Mouse (Mus musculus): Measurements from ENCODE around the gene 1700029I15Rik. TPM values are rescaled to one million over a fixed set of nuclear protein-coding genes. Genes with fewer than 3 reads are reported as not detected.

1700029I15Rik gene
- polyA plus RNA-seq, 1 experiment: 0.91 TPM

GRCm38 (mm10) chr2:92425366-92425765 lies 43.0 kb downstream of the 1700029I15Rik start:
- H3ac ChIP-seq (ENCODE audit: control insufficient read depth, insufficient read length): no peak overlapping the region
- H3K4me3 ChIP-seq: no peak overlapping the region
- no peak overlapping the region for H3K4me2 ChIP-seq (ENCODE audit: low read depth)
- no peaks in the 10 kb centered on the region for H3K27me3 ChIP-seq (ENCODE audit: control insufficient read depth, insufficient read depth, insufficient read length)
- H3K36me3 ChIP-seq (ENCODE audit: control insufficient read depth, insufficient read depth): peaks cover 20% of the 10 kb centered on the region
- peaks cover 6% of the 10 kb centered on the region for H3K79me2 ChIP-seq (ENCODE audit: control insufficient read depth, insufficient read depth)
- TF ChIP-seq MAX (IDR thresholded peaks at IDR 0.05; ENCODE audit: low read depth): no peak
- no peak for TF ChIP-seq POLR2A (IDR thresholded peaks at IDR 0.05; ENCODE audit: insufficient read length, low read depth)
- no peak for TF ChIP-seq MYOG (IDR thresholded peaks at IDR 0.05; ENCODE audit: control insufficient read depth in 1 of 3, insufficient read depth in 1 of 3, insufficient read length in 2 of 3, low read depth in 2 of 3)
- no peak for TF ChIP-seq MYOD1 (IDR thresholded peaks at IDR 0.05; ENCODE audit: control insufficient read depth in 1 of 3, insufficient read length in 2 of 3, low read depth in 2 of 3)
- no peak for TF ChIP-seq TCF12 (IDR thresholded peaks at IDR 0.05; ENCODE audit: insufficient read depth, poor library complexity, severe bottlenecking)
- no peak for TF ChIP-seq REST (IDR thresholded peaks at IDR 0.05; ENCODE audit: insufficient read depth, insufficient read length)
- TF ChIP-seq POLR2AphosphoS2 (IDR thresholded peaks at IDR 0.05; ENCODE audit: insufficient read length, low read depth): no peak
- no peak for TF ChIP-seq CEBPB (IDR thresholded peaks at IDR 0.05; ENCODE audit: insufficient read depth, poor library complexity, severe bottlenecking)
- TF ChIP-seq SRF (IDR thresholded peaks at IDR 0.05; ENCODE audit: control insufficient read depth, insufficient read length, low read depth): no peak
- TF ChIP-seq USF1 (IDR thresholded peaks at IDR 0.05; ENCODE audit: low read depth): no peak
- TF ChIP-seq TCF3 (IDR thresholded peaks at IDR 0.05; ENCODE audit: insufficient read length, low read depth): no peak
- TF ChIP-seq E2F4 (IDR thresholded peaks at IDR 0.05; ENCODE audit: insufficient read depth): no peak

GRCm38 (mm10) chr2:92426426-92426825 lies 44.1 kb downstream of the 1700029I15Rik start:
- H3K79me2 ChIP-seq (ENCODE audit: control insufficient read depth, insufficient read depth): peaks cover 6% of the 10 kb centered on the region
- H3ac ChIP-seq (ENCODE audit: control insufficient read depth, insufficient read length): no peak overlapping the region
- no peak overlapping the region for H3K4me2 ChIP-seq (ENCODE audit: low read depth)
- no peak overlapping the region for H3K4me3 ChIP-seq
- TF ChIP-seq MYOD1 (IDR thresholded peaks at IDR 0.05; ENCODE audit: control insufficient read depth in 1 of 3, insufficient read length in 2 of 3, low read depth in 2 of 3): no peak
- TF ChIP-seq TCF3 (IDR thresholded peaks at IDR 0.05; ENCODE audit: insufficient read length, low read depth): no peak
- no peak for TF ChIP-seq REST (IDR thresholded peaks at IDR 0.05; ENCODE audit: insufficient read depth, insufficient read length)
- TF ChIP-seq USF1 (IDR thresholded peaks at IDR 0.05; ENCODE audit: low read depth): no peak
- no peak for TF ChIP-seq POLR2A (IDR thresholded peaks at IDR 0.05; ENCODE audit: insufficient read length, low read depth)
- no peak for TF ChIP-seq POLR2AphosphoS2 (IDR thresholded peaks at IDR 0.05; ENCODE audit: insufficient read length, low read depth)
- no peak for TF ChIP-seq SRF (IDR thresholded peaks at IDR 0.05; ENCODE audit: control insufficient read depth, insufficient read length, low read depth)
- no peak for TF ChIP-seq MYOG (IDR thresholded peaks at IDR 0.05; ENCODE audit: control insufficient read depth in 1 of 3, insufficient read depth in 1 of 3, insufficient read length in 2 of 3, low read depth in 2 of 3)
- no peak for TF ChIP-seq MAX (IDR thresholded peaks at IDR 0.05; ENCODE audit: low read depth)
- no peak for TF ChIP-seq CEBPB (IDR thresholded peaks at IDR 0.05; ENCODE audit: insufficient read depth, poor library complexity, severe bottlenecking)
- TF ChIP-seq TCF12 (IDR thresholded peaks at IDR 0.05; ENCODE audit: insufficient read depth, poor library complexity, severe bottlenecking): no peak
- no peak for TF ChIP-seq E2F4 (IDR thresholded peaks at IDR 0.05; ENCODE audit: insufficient read depth)
- H3K27me3 ChIP-seq (ENCODE audit: control insufficient read depth, insufficient read depth, insufficient read length): no peaks in the 10 kb centered on the region
- H3K36me3 ChIP-seq (ENCODE audit: control insufficient read depth, insufficient read depth): peaks cover 11% of the 10 kb centered on the region

DNA sequence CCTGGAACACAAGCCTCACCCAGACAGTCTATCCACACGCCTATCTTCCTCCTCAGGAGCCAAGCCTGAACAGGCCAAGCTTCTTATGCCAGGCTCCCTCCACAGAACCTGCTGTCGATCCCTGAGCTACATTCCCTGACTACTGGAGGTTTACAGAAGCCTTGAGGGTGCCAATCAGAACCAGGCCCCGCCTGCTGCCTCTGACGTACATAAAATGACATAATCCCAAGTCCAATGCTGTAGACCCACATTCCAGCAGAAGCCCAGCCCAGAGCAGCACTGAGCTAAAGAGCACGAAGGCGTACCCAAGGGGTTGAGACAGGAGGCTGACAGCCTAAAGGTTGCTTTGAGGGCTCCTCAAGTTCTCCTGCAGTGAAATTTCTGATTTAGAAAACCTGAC lies 45.5 kb downstream of the 1700029I15Rik start:
- peaks cover 4% of the 10 kb centered on the region for H3K36me3 ChIP-seq (ENCODE audit: control insufficient read depth, insufficient read depth)
- H3ac ChIP-seq (ENCODE audit: control insufficient read depth, insufficient read length): no peak overlapping the region
- H3K79me2 ChIP-seq (ENCODE audit: control insufficient read depth, insufficient read depth): peaks cover 11% of the 10 kb centered on the region
- no peak overlapping the region for H3K4me3 ChIP-seq
- no peaks in the 10 kb centered on the region for H3K27me3 ChIP-seq (ENCODE audit: control insufficient read depth, insufficient read depth, insufficient read length)
- TF ChIP-seq MYOG (IDR thresholded peaks at IDR 0.05; ENCODE audit: control insufficient read depth in 1 of 3, insufficient read depth in 1 of 3, insufficient read length in 2 of 3, low read depth in 2 of 3) (no peak), E2F4 (IDR thresholded peaks at IDR 0.05; ENCODE audit: insufficient read depth) (no peak), POLR2A (IDR thresholded peaks at IDR 0.05; ENCODE audit: insufficient read length, low read depth) (no peak), POLR2AphosphoS2 (IDR thresholded peaks at IDR 0.05; ENCODE audit: insufficient read length, low read depth) (no peak), TCF3 (IDR thresholded peaks at IDR 0.05; ENCODE audit: insufficient read length, low read depth) (no peak), USF1 (IDR thresholded peaks at IDR 0.05; ENCODE audit: low read depth) (no peak), SRF (IDR thresholded peaks at IDR 0.05; ENCODE audit: control insufficient read depth, insufficient read length, low read depth) (no peak), MAX (IDR thresholded peaks at IDR 0.05; ENCODE audit: low read depth) (no peak)
- H3K4me2 ChIP-seq (ENCODE audit: low read depth): no peak overlapping the region

- no peaks in the 10 kb centered on the region for H3K27me3 ChIP-seq (ENCODE audit: control insufficient read depth, insufficient read depth, insufficient read length)
- peaks cover 11% of the 10 kb centered on the region for H3K79me2 ChIP-seq (ENCODE audit: control insufficient read depth, insufficient read depth)
- TF ChIP-seq POLR2AphosphoS2 (IDR thresholded peaks at IDR 0.05; ENCODE audit: insufficient read length, low read depth) (no peak), TCF12 (IDR thresholded peaks at IDR 0.05; ENCODE audit: insufficient read depth, poor library complexity, severe bottlenecking) (no peak), MAX (IDR thresholded peaks at IDR 0.05; ENCODE audit: low read depth) (no peak), TCF3 (IDR thresholded peaks at IDR 0.05; ENCODE audit: insufficient read length, low read depth) (no peak), SRF (IDR thresholded peaks at IDR 0.05; ENCODE audit: control insufficient read depth, insufficient read length, low read depth) (no peak), MYOD1 (IDR thresholded peaks at IDR 0.05; ENCODE audit: control insufficient read depth in 1 of 3, insufficient read length in 2 of 3, low read depth in 2 of 3) (no peak), CEBPB (IDR thresholded peaks at IDR 0.05; ENCODE audit: insufficient read depth, poor library complexity, severe bottlenecking) (no peak), POLR2A (IDR thresholded peaks at IDR 0.05; ENCODE audit: insufficient read length, low read depth) (no peak), USF1 (IDR thresholded peaks at IDR 0.05; ENCODE audit: low read depth) (no peak), MYOG (IDR thresholded peaks at IDR 0.05; ENCODE audit: control insufficient read depth in 1 of 3, insufficient read depth in 1 of 3, insufficient read length in 2 of 3, low read depth in 2 of 3) (no peak), REST (IDR thresholded peaks at IDR 0.05; ENCODE audit: insufficient read depth, insufficient read length) (no peak), E2F4 (IDR thresholded peaks at IDR 0.05; ENCODE audit: insufficient read depth) (no peak)
- H3K4me3 ChIP-seq: no peak overlapping the region
- no peak overlapping the region for H3ac ChIP-seq (ENCODE audit: control insufficient read depth, insufficient read length)
- no peak overlapping the region for H3K4me2 ChIP-seq (ENCODE audit: low read depth)
- H3K36me3 ChIP-seq (ENCODE audit: control insufficient read depth, insufficient read depth): no peaks in the 10 kb centered on the region
Measured at GRCm38 (mm10) chr2:92430089-92430488, 47.8 kb downstream of the 1700029I15Rik start.

All from myocyte (in vitro differentiated cells).